Mouse (Mus musculus) heart, adult 9 months (tissue): Measurements from ENCODE around the gene Hcrt.
A peak's percentile ranks its signal among the peaks of the same experiment; 100 is the strongest.

ENCODE experiments used
- DNase-seq, 2 experiments: peaks; one replicate each; pipeline ENCODE4 v3.0.0; 2022; ENCODE audit warnings: low spot score in 2 of 2

Gene Hcrt

DNA sequence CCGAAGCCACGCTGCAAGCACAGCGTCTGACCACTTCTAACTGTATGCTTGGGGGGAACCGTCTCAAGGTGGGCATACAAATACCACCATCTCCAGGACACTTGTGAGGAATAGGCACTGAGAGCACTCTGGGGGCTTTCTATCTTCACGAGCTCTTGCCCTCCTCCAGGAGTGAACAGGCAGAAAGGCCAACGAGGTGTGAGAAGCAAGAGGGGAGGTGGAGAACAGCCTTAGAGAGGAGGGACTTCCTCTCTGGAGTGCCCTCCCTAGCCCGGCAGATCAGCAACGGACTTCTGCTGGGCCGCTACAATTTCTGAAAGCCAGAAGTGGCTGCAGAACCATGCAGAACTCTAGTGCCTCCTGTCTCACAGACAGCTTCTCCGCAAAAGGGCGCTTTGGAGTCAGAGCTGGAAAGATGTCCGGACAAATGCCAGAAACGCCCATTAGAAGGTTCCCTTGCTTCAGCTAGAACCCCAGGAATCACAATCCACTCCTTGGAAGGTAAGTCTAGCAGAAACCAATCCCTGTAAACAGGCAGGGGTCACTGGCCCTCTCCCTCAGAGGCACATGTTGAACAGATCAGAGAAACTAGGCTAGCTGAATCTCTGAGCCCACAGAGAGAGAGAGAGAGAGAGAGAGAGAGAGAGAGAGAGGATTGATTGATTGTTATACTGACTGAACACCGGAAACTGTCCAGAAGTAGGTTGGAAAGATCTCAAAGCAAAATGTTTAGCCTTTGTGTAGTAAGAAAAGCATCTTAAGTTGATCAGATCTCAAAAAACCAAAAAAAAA is 26.6 kb downstream of the Hcrt start:
- DNase-seq = no peak

DNA sequence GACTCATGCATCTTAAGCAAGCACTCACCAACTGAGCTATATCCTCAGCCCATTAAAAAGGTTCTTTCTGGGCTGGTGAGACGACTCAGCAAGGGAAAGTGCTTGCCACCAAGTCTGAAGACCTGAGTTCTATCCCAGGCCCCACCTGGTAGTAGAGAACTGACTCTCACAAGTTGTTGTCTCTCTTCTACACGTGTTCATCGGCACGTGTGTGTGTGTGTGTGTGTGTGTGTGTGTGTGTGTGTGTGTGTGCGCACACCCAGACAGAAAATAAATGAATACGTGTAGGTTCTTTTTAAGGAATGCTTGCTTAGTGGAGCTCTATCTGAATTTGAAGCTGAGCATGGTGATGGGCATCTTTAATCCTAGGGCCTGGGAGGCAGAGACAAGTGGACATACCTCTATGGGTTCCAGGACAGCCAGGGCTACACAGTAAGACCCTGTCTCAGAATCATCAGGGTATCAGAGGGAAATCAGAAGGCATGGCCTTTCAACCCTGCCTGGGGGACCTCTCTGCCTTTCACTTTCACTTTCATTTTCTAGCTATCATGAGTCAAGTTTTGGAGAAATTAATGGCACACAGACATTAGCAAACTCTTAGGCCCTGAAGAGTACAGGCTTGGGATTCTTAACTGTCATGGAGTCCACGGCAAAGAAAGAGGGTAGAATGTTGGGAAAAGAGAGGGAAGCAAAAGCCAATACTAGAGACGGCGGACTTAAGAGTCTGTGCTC is 27.4 kb downstream of the Hcrt start:
- no peak for DNase-seq

DNA sequence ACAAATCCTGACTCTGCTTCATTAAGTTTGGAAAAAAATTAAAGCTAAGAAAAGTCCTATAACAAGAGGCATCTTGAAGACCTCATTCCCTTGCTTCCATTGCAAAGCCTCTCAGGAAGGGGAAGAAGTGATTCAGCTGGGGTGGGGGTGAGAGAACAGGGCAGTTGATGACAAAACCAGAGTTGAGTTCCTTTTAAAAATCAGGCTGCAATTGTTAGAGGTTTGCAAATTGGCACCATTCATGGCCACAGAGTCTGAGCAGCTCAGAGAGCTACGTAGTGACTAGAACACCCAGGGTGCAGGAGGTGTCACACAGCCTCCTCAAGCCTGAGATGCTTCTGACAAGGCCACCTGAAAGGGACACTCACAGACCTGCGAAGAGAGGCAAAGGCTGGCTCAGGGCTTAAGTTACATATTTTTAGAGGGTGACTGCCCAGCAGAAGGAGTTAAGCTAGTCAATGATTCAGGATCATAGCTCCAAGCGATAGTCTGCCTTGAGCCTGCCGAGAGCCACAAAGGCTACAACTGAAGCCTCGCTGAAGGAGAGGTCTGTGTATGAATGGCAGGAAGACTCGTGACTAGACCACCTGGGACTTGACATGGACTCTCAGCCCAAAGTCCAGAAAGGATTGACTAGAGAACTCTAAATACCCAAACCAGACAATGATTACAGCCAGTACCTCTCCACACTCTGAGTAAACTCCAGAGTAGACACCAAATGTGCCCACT is 32.1 kb downstream of the Hcrt start:
- peak in 1 of 2 experiments; percentile 61 for DNase-seq

DNA sequence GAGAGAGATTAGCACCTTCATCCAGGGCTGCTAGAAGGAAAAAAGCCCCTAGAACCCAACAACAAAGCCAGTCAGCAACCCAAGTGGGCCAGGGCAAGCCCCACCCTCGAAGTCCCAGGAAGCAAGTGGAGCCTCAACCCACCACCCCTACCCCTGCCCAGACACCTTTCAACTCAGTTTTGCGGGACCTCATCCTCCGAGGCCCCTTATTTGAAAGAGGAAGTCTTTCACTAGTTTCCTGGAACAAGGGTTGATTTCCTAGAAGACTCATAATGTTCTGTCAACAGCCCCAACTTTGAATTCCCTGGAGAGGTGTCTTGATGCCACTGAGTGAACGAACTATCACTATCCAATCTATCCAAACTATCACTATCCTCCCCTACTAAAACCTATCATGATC is 32.8 kb downstream of the Hcrt start:
- DNase-seq = no peak

DNA sequence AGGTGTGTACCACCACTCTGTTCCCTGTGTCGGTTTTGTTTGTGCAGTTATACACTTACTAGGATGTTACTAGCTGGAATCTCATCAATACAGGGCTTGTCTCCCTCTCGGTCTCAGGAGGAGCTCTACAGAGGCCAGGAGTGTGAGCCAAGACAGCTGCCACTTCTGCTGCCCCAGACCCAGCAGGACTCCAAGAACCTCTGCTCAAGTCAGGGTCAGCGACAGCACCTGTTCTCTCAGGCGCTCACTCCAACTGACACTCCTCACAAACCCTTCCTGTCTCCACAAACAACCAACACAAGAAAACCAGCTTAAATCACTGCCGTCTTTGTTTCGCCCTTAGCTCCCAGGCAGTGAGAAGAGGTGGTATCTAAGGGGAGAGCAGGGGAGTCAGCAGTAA is 34.1 kb downstream of the Hcrt start:
- no peak for DNase-seq

DNA sequence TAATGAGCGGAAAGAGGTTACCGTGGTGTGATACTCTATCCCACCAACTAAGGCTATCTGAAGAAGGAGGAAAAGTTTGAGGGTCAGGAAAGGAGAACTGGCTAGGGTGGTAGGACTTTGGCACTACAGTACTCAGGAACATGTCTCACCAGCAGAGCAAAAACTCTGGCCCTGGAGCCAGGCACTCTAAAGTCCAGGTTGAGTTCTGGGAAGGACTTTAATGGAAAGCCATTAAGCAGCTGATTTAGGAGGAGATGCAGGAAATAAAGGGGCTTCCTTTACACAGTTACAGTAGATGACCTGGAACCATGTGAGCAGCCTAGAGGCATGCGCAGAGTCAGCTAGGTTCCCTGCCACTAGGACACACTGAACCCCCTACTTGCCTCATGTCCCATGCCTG is 35.5 kb downstream of the Hcrt start:
- DNase-seq = no peak

DNA sequence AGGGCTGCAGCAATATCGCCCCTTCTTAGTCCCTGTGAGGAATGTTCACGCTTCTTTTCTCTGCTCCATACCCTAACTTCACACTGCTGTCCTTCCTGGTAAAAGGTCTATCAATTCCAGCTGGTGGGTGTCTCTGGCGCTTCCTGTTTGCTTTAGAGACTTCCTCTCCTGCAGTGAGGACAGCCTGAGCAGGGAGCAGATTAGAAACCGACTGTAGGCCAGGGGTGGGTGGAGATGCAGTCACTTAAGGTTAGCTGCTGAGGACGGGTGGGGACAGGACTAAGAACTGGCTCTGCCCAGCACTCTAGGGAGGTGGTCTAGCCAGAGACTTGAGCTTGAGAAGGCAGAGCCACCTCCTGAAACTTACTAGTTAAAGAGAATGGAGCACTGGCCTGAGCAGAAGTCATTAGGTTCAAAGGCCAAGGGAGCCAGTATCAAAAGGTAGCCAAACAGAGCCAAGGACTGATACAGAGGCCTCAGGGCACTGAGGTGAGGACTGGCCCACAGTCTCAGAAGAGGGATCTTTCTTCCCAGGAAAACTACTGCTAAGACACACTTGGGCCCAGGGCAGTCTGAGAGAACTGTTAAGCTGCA is 37.7 kb downstream of the Hcrt start:
- peak; percentile 55 to 75 for DNase-seq

DNA sequence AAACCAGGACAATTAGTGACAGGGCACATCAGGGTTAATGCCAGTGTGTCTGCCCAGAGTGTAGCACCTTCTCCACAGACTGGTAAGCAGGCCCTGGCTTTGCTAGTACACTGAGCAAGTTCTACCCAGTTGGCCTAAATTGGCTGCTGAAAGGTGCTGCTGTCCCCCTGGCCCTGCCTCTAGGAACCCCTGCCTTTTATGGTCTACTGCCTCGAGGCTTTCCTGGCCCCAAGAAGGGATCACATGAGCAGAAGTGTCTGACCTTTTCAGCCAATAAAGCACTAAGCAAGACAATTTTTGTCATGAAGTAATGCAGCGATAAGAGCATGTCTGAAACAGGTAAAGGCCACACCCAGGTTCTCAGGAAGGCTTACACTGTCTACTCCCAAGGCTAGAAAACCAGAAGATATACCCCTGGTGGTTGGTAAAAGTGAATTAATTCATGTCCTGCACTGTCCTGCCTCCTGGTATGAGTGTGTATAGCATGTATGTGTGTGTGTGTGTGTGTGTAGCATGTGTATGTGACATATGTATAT is 40.2 kb downstream of the Hcrt start:
- DNase-seq = no peak

DNA sequence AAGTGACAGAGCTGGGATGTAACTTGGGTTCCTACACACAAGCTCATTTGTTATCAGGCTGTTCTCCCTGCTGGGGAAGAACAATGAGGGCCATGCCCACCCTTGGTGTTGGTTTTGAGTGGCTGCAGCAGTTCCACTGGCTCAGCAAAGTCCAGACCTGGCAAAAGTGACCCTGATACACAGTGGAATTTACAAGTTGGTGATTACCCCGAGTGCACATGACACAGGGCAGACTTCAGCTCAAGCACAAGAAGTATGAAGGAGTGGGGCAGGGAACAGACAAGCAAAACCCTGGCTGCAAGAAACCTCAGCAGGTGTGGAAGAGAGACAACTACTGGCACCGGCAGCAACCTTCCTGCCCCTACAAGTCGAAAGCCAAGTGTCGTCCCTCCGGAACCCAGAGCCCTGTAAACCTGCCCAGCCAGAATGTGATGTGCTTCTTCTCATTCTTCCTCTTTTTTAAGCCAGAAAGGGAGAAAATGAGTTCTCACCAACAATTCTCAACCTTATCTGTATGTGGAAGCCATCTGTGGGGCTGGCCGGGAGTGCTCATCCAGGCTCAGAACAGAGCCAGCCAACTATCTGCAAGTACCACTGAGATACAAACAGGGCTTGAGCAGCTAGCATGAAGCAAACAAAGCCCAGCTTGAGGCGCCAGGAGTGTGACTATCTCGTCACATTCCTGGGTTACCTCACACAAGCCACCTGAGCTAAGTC is 40.8 kb downstream of the Hcrt start:
- DNase-seq = no peak

DNA sequence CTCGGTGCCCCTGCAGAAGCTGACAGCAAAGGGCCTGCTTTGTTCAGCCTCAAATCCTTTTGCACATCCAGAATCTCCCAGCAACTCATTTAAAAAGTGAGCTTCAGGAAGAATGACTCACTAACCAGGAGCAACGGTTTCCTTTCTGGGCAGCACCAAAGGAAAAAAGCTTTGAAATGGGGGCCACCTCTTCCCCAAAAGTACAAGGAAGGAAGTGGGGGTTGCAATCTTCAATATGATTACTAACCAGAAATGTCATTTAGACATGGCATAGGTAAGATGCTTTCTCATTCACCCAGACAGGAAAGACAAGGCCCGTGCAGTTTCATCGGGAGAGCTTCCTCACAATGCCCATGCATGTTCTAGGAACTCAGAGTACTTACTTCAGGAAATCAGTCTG is 41.5 kb downstream of the Hcrt start:
- DNase-seq = peak in 1 of 2 experiments; percentile 59

DNA sequence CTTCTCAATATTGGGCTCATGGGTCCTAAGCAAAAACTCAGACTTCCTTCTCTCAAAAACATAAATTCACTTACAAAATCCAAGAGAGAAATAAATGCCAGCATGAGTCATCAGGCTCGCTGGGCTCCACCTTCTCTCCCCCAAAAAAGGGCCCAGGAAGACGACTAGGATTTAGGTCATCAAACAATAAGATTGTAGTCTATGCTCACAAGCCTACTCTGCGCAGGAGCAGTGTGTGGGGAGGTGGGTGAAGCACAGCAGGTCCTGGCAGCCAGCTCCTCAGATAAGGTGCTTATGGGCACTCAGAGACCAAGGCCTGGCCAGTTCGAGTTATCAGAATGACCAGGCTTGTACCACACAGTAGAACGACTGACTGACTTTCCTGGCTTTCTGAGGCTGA is 42.4 kb downstream of the Hcrt start:
- no peak for DNase-seq

DNA sequence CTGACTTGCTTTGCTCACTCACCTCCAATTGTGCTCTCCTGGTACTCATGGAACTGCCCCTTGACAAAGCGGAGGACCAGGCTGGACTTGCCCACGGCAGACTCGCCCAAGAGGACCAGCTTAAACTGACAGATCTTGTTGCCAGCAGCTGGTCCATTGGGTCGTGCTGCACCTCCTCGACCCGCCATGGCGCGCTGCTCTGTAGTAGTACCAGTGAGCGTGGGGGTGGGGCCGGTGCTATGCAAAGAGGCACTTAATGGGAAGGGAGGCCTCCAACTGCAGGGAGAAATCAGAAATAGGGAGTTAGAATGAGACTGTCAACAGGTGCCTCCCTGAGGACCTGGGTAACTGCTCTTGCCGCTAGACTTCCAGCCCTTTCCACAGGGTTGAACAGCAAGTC is 42.8 kb downstream of the Hcrt start:
- DNase-seq = no peak

DNA sequence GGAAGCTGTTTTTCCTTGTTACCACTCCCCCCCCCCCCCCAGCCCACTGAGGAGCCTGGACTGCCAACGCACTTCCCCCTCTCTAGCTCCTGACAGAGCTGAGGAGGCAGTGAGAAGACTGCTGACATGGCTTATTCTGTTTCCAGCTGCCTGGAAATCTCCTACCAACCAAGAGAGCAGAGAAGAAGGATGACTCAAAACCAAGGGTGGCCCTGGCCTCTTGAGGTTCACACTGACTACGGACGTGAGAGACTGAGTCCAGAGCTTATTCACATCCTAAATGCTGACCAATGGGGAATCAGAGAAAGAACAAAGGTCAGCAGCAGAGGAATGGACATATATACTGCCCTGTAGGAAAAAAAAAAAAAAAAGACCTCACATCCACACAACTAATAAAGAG is 43.4 kb downstream of the Hcrt start:
- DNase-seq = peak in 1 of 2 experiments; percentile 42

DNA sequence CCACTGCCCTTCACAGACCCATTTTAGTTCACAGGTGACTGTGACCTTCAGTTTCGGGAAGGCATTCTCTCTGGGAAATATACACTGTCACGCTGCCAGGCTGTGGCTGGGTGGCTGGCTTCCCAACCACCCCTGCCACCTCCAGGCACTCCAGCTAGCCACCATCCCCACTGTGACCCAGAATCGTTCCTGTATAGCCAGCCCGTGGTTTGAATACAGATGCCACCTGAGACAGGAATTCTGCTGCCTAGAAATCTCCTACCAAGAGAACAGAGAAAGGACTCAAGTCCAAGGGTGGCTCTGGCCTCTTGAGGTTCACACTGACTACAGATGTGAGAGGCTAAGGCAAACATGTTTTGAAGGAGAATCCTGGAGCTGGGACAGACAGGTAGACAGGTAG is 43.9 kb downstream of the Hcrt start:
- no peak for DNase-seq

DNA sequence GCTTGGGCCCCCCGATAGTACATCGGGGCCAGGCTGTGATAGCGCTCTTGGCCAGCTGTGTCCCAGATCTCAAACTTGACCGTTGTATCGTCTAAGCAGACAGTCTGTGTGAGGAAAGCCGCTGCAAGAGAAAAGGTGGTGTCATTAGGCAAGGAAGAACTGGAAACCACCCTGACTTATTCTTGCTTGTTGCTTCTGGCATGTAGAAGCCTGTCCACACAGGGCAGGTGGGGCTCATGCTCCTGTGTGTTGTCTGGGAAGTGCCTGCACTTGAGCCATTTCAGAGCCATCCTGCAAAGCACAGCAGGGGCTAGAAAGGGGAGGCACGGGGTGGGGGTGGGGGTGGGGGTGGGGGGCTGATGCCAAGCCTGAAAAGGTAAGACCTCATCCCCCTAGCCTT is 44.3 kb downstream of the Hcrt start:
- DNase-seq = no peak

DNA sequence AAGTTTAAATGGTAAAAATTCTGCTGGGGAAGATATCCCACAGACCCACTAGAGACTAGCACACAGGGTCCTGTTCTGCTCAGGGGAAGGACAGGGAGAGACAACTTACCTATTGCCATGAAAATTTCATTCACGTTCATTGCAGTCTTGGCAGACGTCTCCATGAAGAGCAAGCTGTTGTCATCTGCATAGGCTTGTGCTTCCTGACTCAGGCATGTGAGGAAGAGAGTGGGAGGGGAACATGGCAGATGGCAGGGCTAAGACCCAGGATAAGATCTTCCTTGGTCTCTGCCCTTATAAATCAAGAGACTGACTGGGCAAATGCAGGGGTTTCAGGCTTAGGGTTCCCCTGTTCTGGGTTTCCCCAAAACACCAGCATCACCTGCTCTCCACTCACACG is 46.1 kb downstream of the Hcrt start:
- no peak for DNase-seq

DNA sequence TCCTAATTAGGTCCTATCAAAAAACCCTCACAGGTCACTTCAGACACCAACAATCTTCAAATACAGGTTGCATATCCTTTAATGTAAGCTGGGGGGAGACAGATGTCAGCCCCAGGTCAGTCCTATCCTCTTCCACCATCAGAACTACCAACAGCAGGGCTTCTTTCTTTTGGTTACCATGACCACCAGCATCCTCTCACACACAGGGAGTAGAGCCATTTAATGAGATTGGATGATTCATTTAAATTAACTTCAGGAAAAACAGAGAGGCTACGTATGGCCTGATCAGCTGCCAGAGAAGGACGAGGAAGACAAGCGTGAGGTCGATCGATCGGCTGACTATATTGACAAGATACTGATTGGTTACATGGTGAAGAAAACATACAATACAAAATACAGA is 47.8 kb downstream of the Hcrt start:
- no peak for DNase-seq

DNA sequence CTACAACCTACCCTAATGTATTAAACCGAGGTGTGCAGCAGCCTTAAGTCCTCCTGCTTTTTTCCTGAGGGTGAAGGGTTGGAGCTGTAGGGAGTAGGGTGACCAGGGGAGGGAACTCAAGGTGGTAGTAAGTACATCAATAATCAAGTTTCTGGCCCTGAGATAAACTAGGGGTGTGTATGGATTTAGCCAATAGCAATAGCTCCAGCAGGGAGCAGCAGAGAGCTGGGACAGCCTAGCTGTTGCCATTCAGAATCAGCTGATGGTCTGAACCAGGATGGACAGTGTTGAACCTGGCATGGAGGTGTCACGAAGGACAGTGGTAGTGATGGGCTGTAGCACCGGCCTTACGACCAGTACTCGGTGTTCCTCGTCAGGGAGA is 48.2 kb downstream of the Hcrt start:
- peak; percentile 78 to 86 for DNase-seq

DNA sequence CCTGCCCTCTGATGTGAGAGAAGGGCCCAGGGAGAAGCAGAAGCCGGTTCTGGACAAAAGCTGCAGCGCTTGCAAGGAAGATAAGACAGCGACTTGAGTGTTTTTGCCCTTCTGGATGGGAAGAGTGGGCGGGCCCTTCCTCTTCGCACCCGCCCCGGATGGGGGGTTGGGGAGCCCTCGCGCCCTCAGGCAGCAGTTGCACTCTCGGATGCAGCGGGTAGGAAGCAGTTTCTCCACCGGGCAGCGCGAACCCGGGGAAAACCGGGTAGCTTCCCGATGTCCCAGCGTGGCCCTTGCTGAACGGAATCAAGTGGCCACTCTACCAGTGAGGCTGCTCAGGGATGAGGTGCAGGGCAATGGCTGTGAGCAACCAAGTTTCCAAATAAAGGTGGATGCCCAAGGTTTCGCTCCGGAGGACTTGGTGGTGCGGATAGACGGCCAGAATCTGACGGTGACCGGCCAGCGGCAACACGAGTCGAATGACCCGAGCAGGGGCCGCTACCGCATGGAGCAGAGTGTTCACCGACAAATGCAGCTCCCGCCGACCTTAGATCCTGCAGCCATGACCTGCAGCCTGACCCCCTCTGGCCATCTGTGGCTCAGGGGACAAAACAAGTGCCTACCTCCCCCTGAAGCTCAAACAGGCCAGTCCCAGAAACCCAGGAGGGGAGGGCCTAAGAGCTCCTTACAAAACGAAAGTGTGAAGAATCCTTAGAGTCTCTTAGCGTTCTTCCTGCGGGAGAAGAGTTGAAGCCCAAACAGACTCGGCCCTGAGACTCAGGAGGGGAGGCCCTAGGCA is 48.8 kb downstream of the Hcrt start, which contains the start of gene Hspb9:
Hspb9 (plus strand) TSS at position 116 of the 799 bp plus-strand sequence.
- DNase-seq = peak; percentile 80 to 84

DNA sequence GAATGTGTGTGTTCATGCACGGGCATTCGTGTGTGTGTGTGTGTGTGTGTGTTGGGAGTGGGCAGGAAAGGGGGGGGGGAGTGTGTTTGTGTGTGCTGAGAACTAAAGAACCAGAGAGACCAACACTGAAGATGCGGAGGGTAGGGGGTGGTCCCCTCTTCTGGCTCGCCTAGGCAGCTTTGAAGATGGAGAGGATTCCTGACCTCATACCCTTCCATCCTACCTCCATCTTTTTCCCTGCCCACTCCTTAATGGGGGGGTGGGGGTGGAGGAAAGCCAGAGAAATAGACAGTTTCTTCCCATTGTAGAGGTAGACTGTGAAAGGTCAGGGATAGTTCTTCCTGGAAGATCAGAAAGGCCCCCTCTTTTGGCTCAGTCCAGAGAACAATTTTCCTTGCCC is 49.6 kb downstream of the Hcrt start:
- DNase-seq = peak in 1 of 2 experiments; percentile 18
